Mouse (Mus musculus) neural tube, embryonic 15.5 days (tissue): Measurements from ENCODE around the gene Nsun6. TPM values are rescaled to one million over a fixed set of nuclear protein-coding genes. Genes with fewer than 3 reads are reported as not detected.
A peak's percentile ranks its signal among the peaks of the same experiment; 100 is the strongest.

ENCODE experiments used
- ATAC-seq: fragments of 200-750 bp; cut with Nextera tagmentation; 2 replicates; pipeline ENCODE4 v1.8.0; 2017; ENCODE audit warnings: mild to moderate bottlenecking, moderate TSS enrichment, moderate library complexity; ENCODE audit not compliant: low FRiP score
- H3K27ac ChIP-seq: fragments of 300-500 bp; sonication (generic); replicated peaks from 2 replicates; pipeline ENCODE4 v1.5.1; 2015; ENCODE audit warnings: mild to moderate bottlenecking, inconsistent platforms
- H3K27me3 ChIP-seq: fragments of 300-500 bp; sonication (generic); replicated peaks from 2 replicates; pipeline ENCODE4 v1.6.1; 2015; ENCODE audit warnings: inconsistent platforms
- H3K36me3 ChIP-seq: fragments of 300-500 bp; sonication (generic); 2 replicates; pipeline ENCODE4 v1.6.1; 2015; ENCODE audit warnings: inconsistent platforms
- H3K4me1 ChIP-seq: fragments of 300-500 bp; sonication (generic); 2 replicates; pipeline ENCODE4 v1.6.1; 2015; ENCODE audit warnings: inconsistent platforms
- H3K4me2 ChIP-seq: fragments of 300-500 bp; sonication (generic); 2 replicates; pipeline ENCODE4 v1.6.1; 2015; ENCODE audit warnings: inconsistent platforms, mild to moderate bottlenecking, moderate library complexity
- H3K4me3 ChIP-seq: fragments of 300-500 bp; sonication (generic); replicated peaks from 2 replicates; pipeline ENCODE4 v1.5.1; 2015; ENCODE audit warnings: mild to moderate bottlenecking, inconsistent platforms
- H3K9ac ChIP-seq: fragments of 300-500 bp; sonication (generic); replicated peaks from 2 replicates; pipeline ENCODE4 v1.6.1; 2015; ENCODE audit warnings: mild to moderate bottlenecking, inconsistent platforms
- H3K9me3 ChIP-seq: fragments of 300-500 bp; sonication (generic); replicated peaks from 2 replicates; pipeline ENCODE4 v1.6.1; 2016; ENCODE audit warnings: inconsistent platforms
- WGBS: fragments of 180-500 bp; shearing (Covaris S2); methylation state at CpG from one replicate; pipeline ENCODE4 v1.1.7; 2015; ENCODE audit warnings: mixed read lengths; 5-methylcytosine and 5-hydroxymethylcytosine counted together
- polyA plus RNA-seq: library from polyadenylated mRNA; unstranded; fragments of >200 nt; fragmentation: Nextera tagmentation; extraction: Ambion mirVana; gene quantifications from 2 replicates; pipeline ENCODE4 v1.2.1, GENCODE M21; 2015

The Nsun6 gene
- 11.6 and 15.0 TPM in 2 replicates for polyA plus RNA-seq

GRCm38 (mm10) chr2:15054945-15055637 is at the start of gene Nsun6:
Nsun6 (minus strand) TSS chr2:15055069.
- Histone ChIP-seq H3K4me2 (peak within 1 kb of the TSS; percentile 60), H3K4me3 (peak within 1 kb of the TSS; percentile 91), H3K36me3 (no peaks in the 10 kb centered on the region), H3K27me3 (no peaks in the 10 kb centered on the region), H3K9ac (peak within 1 kb of the TSS; percentile 90), H3K27ac (peak within 1 kb of the TSS; percentile 97), H3K9me3 (no peaks in the 10 kb centered on the region), H3K4me1 (peaks cover 30% of the 10 kb centered on the region)
- ATAC-seq: peak; percentile 98
- 0% methylated on average over 66 of the region's 75 CpGs for WGBS

GRCm38 (mm10) chr2:15104386-15104785 is 49.5 kb upstream of the Nsun6 start:
- no peaks in the 10 kb centered on the region for H3K36me3 ChIP-seq
- WGBS: 61% methylated on average over 1 of the region's 1 CpGs
- no peak overlapping the region for H3K4me2 ChIP-seq
- H3K27ac ChIP-seq: no peak overlapping the region
- no peaks in the 10 kb centered on the region for H3K9me3 ChIP-seq
- ATAC-seq: no peak
- no peaks in the 10 kb centered on the region for H3K4me1 ChIP-seq
- H3K9ac ChIP-seq: no peak overlapping the region
- no peak overlapping the region for H3K4me3 ChIP-seq
- no peaks in the 10 kb centered on the region for H3K27me3 ChIP-seq

GRCm38 (mm10) chr2:15096514-15097090 is 41.7 kb upstream of the Nsun6 start:
- H3K27ac ChIP-seq: no peak overlapping the region
- no peaks in the 10 kb centered on the region for H3K9me3 ChIP-seq
- H3K4me3 ChIP-seq: no peak overlapping the region
- WGBS: 65% methylated on average over 3 of the region's 3 CpGs
- no peak for ATAC-seq
- H3K4me2 ChIP-seq: no peak overlapping the region
- H3K4me1 ChIP-seq: no peaks in the 10 kb centered on the region
- H3K9ac ChIP-seq: no peak overlapping the region
- H3K27me3 ChIP-seq: no peaks in the 10 kb centered on the region
- H3K36me3 ChIP-seq: no peaks in the 10 kb centered on the region

- Histone ChIP-seq H3K27me3 (no peaks in the 10 kb centered on the region), H3K4me3 (no peak overlapping the region), H3K36me3 (peaks cover 8% of the 10 kb centered on the region; the same call in 1 of the 2 replicates), H3K4me2 (no peak overlapping the region), H3K9ac (no peak overlapping the region), H3K9me3 (no peaks in the 10 kb centered on the region), H3K27ac (no peak overlapping the region), H3K4me1 (no peaks in the 10 kb centered on the region)
- WGBS: 94% methylated on average over 1 of the region's 1 CpGs
- ATAC-seq: no peak
Observed at GRCm38 (mm10) chr2:15087308-15087707, 32.4 kb upstream of the Nsun6 start.

GRCm38 (mm10) chr2:15083702-15084101 is 28.8 kb upstream of the Nsun6 start:
- no peaks in the 10 kb centered on the region for H3K9me3 ChIP-seq
- no peak overlapping the region for H3K4me3 ChIP-seq
- over 99% methylated on average over 2 of the region's 2 CpGs for WGBS
- no peaks in the 10 kb centered on the region for H3K27me3 ChIP-seq
- no peak for ATAC-seq
- H3K4me1 ChIP-seq: no peaks in the 10 kb centered on the region
- H3K36me3 ChIP-seq: peaks cover 16% of the 10 kb centered on the region
- H3K9ac ChIP-seq: no peak overlapping the region
- no peak overlapping the region for H3K4me2 ChIP-seq
- H3K27ac ChIP-seq: no peak overlapping the region

- Histone ChIP-seq H3K36me3 (peaks cover 16% of the 10 kb centered on the region), H3K9ac (no peak overlapping the region), H3K4me1 (peaks cover 13% of the 10 kb centered on the region; the same call in 1 of the 2 replicates), H3K27me3 (no peaks in the 10 kb centered on the region), H3K27ac (no peak overlapping the region), H3K4me2 (no peak overlapping the region), H3K4me3 (no peak overlapping the region), H3K9me3 (no peaks in the 10 kb centered on the region)
- ATAC-seq: no peak
- WGBS: 75% methylated on average over 5 of the region's 5 CpGs
Observed at GRCm38 (mm10) chr2:15067091-15067490, 12.2 kb upstream of the Nsun6 start.

- H3K9me3 ChIP-seq: no peaks in the 10 kb centered on the region
- ATAC-seq: no peak
- peaks cover 13% of the 10 kb centered on the region for H3K36me3 ChIP-seq
- H3K4me3 ChIP-seq: no peak overlapping the region
- peaks cover 13% of the 10 kb centered on the region; the same call in 1 of the 2 replicates for H3K4me1 ChIP-seq
- no peak overlapping the region for H3K9ac ChIP-seq
- H3K27ac ChIP-seq: no peak overlapping the region
- H3K4me2 ChIP-seq: no peak overlapping the region
- H3K27me3 ChIP-seq: no peaks in the 10 kb centered on the region
- WGBS: 64% methylated on average over 2 of the region's 2 CpGs
Observed at GRCm38 (mm10) chr2:15065447-15065846, 10.6 kb upstream of the Nsun6 start.

GRCm38 (mm10) chr2:15064380-15065269 is 9.8 kb upstream of the Nsun6 start:
- ATAC-seq: no peak
- Histone ChIP-seq H3K27ac (no peak overlapping the region), H3K4me3 (no peak overlapping the region), H3K4me2 (no peak overlapping the region), H3K27me3 (no peaks in the 10 kb centered on the region), H3K36me3 (0 out of 2 replicates have a peak, but pooled peaks cover 6% of the 10 kb centered on the region), H3K9ac (no peak overlapping the region), H3K9me3 (no peaks in the 10 kb centered on the region), H3K4me1 (peaks cover 13% of the 10 kb centered on the region; the same call in 1 of the 2 replicates)
- 51% methylated on average over 7 of the region's 7 CpGs for WGBS

GRCm38 (mm10) chr2:15063815-15064214 is 8.9 kb upstream of the Nsun6 start:
- WGBS: 71% methylated on average over 1 of the region's 1 CpGs
- Histone ChIP-seq H3K27ac (no peak overlapping the region), H3K9ac (no peak overlapping the region), H3K4me2 (no peak overlapping the region), H3K36me3 (0 out of 2 replicates have a peak, but pooled peaks cover 6% of the 10 kb centered on the region), H3K4me1 (peaks cover 14% of the 10 kb centered on the region; the same call in 1 of the 2 replicates), H3K9me3 (no peaks in the 10 kb centered on the region), H3K4me3 (no peak overlapping the region), H3K27me3 (no peaks in the 10 kb centered on the region)
- ATAC-seq: no peak

- no peak for ATAC-seq
- 91% methylated on average over 3 of the region's 3 CpGs for WGBS
- no peak overlapping the region for H3K27ac ChIP-seq
- H3K4me1 ChIP-seq: peaks cover 37% of the 10 kb centered on the region
- no peak overlapping the region for H3K4me3 ChIP-seq
- no peaks in the 10 kb centered on the region for H3K36me3 ChIP-seq
- no peaks in the 10 kb centered on the region for H3K9me3 ChIP-seq
- H3K27me3 ChIP-seq: no peaks in the 10 kb centered on the region
- no peak overlapping the region for H3K4me2 ChIP-seq
- no peak overlapping the region for H3K9ac ChIP-seq
Observed at GRCm38 (mm10) chr2:15060856-15061255, 6.0 kb upstream of the Nsun6 start.

- H3K4me3 ChIP-seq: no peak overlapping the region
- H3K36me3 ChIP-seq: no peaks in the 10 kb centered on the region
- no peak overlapping the region for H3K27ac ChIP-seq
- H3K27me3 ChIP-seq: no peaks in the 10 kb centered on the region
- ATAC-seq: no peak
- 0 out of 2 replicates have a peak overlapping the region, but pooled peaks have one; percentile 19 for H3K4me2 ChIP-seq
- no peak overlapping the region for H3K9ac ChIP-seq
- WGBS: 77% methylated on average over 5 of the region's 5 CpGs
- H3K9me3 ChIP-seq: no peaks in the 10 kb centered on the region
- peaks cover 30% of the 10 kb centered on the region for H3K4me1 ChIP-seq
Observed at GRCm38 (mm10) chr2:15058227-15058626, 3.4 kb upstream of the Nsun6 start.
